Mouse (Mus musculus): ENCODE measurements around the gene Egln3. TPM values are rescaled to one million over a fixed set of nuclear protein-coding genes. Genes with fewer than 3 reads are reported as not detected.

The Egln3 gene
- total RNA-seq, 1 experiment = 3.9 TPM

- Histone ChIP-seq H3K4me1 (ENCODE audit: control insufficient read depth in 2 of 2, insufficient read depth in 2 of 2, low read length in 2 of 2, poor library complexity in 1 of 2) (no peaks in the 10 kb centered on the region), H3K9ac (ENCODE audit: insufficient read depth, low read depth, low read length, poor library complexity, severe bottlenecking) (no peak overlapping the region), H3K9me3 (ENCODE audit: control insufficient read depth, insufficient read depth, low read depth, low read length) (no peaks in the 10 kb centered on the region), H3K36me3 (ENCODE audit: control insufficient read depth, insufficient read depth, low read length, poor library complexity, severe bottlenecking) (no peaks in the 10 kb centered on the region), H3K4me3 (ENCODE audit: insufficient read depth in 1 of 2, low read depth in 1 of 2, low read length in 2 of 2, poor library complexity in 1 of 2, severe bottlenecking in 1 of 2) (no peak overlapping the region), H3K27ac (ENCODE audit: insufficient read depth, low read depth, low read length, poor library complexity, severe bottlenecking) (no peak overlapping the region)
- no peak for DNase-seq (ENCODE audit: low read depth, low spot score)
- in situ Hi-C loops (cut with MboI; ENCODE audit: low sequenced_read_pairs in 2 of 2, unreplicated experiment in 2 of 2) = no loop called here
- TF ChIP-seq HCFC1 (IDR thresholded peaks at IDR 0.05; ENCODE audit: borderline replicate concordance, insufficient read depth, low read length) (no peak), ZNF384 (IDR thresholded peaks at IDR 0.05; ENCODE audit: low read depth, low read length) (no peak)
Measured at GRCm38 (mm10) chr12:54205195-54205594, 1.5 kb upstream of the Egln3 start.

GRCm38 (mm10) chr12:54202765-54203655 is 650 bp downstream of the Egln3 start:
- peaks cover 0 to 6% of the 10 kb centered on the region in 2 experiments; a peak in 1 of 4 replicates for H3K4me1 ChIP-seq (ENCODE audit: control insufficient read depth in 2 of 2, insufficient read depth in 2 of 2, low read length in 2 of 2, poor library complexity in 1 of 2)
- TF ChIP-seq ZNF384 (IDR thresholded peaks at IDR 0.05; ENCODE audit: low read depth, low read length) (no peak), MAFK (IDR thresholded peaks at IDR 0.05; ENCODE audit: insufficient read depth, low read depth, low read length) (no peak), HCFC1 (IDR thresholded peaks at IDR 0.05; ENCODE audit: borderline replicate concordance, insufficient read depth, low read length) (no peak), ZC3H11A (IDR thresholded peaks at IDR 0.05; ENCODE audit: borderline replicate concordance, low read depth, low read length) (no peak), CHD2 (IDR thresholded peaks at IDR 0.05; ENCODE audit: low read depth, low read length) (no peak)
- in situ Hi-C loops (cut with MboI; ENCODE audit: low sequenced_read_pairs in 2 of 2, unreplicated experiment in 2 of 2) = no loop called here
- no peak overlapping the region for H3K27ac ChIP-seq (ENCODE audit: insufficient read depth, low read depth, low read length, poor library complexity, severe bottlenecking)
- peak overlapping the region; percentile 71 for H3K9ac ChIP-seq (ENCODE audit: insufficient read depth, low read depth, low read length, poor library complexity, severe bottlenecking)
- no peaks in the 10 kb centered on the region for H3K9me3 ChIP-seq (ENCODE audit: control insufficient read depth, insufficient read depth, low read depth, low read length)
- no peaks in the 10 kb centered on the region for H3K36me3 ChIP-seq (ENCODE audit: control insufficient read depth, insufficient read depth, low read length, poor library complexity, severe bottlenecking)
- DNase-seq (ENCODE audit: low read depth, low spot score) = no peak
- H3K4me3 ChIP-seq (ENCODE audit: insufficient read depth in 1 of 2, low read depth in 1 of 2, low read length in 2 of 2, poor library complexity in 1 of 2, severe bottlenecking in 1 of 2) = peak overlapping the region; percentile 73 to 76

GRCm38 (mm10) chr12:54202276-54202675 is 1.4 kb downstream of the Egln3 start:
- Histone ChIP-seq H3K27ac (ENCODE audit: insufficient read depth, low read depth, low read length, poor library complexity, severe bottlenecking) (no peak overlapping the region), H3K9ac (ENCODE audit: insufficient read depth, low read depth, low read length, poor library complexity, severe bottlenecking) (no peak overlapping the region), H3K9me3 (ENCODE audit: control insufficient read depth, insufficient read depth, low read depth, low read length) (no peaks in the 10 kb centered on the region), H3K4me3 (ENCODE audit: insufficient read depth in 1 of 2, low read depth in 1 of 2, low read length in 2 of 2, poor library complexity in 1 of 2, severe bottlenecking in 1 of 2) (peak overlapping the region; percentile 73 to 76; a peak in 3 of 4 replicates), H3K36me3 (ENCODE audit: control insufficient read depth, insufficient read depth, low read length, poor library complexity, severe bottlenecking) (no peaks in the 10 kb centered on the region), H3K4me1 (ENCODE audit: control insufficient read depth in 2 of 2, insufficient read depth in 2 of 2, low read length in 2 of 2, poor library complexity in 1 of 2) (peaks cover 0 to 6% of the 10 kb centered on the region in 2 experiments; a peak in 1 of 4 replicates)
- no peak for TF ChIP-seq CHD2 (IDR thresholded peaks at IDR 0.05; ENCODE audit: low read depth, low read length)
- no peak for TF ChIP-seq MAFK (IDR thresholded peaks at IDR 0.05; ENCODE audit: insufficient read depth, low read depth, low read length)
- no peak for TF ChIP-seq ZNF384 (IDR thresholded peaks at IDR 0.05; ENCODE audit: low read depth, low read length)
- TF ChIP-seq HCFC1 (IDR thresholded peaks at IDR 0.05; ENCODE audit: borderline replicate concordance, insufficient read depth, low read length) = no peak
- no peak for TF ChIP-seq ZC3H11A (IDR thresholded peaks at IDR 0.05; ENCODE audit: borderline replicate concordance, low read depth, low read length)
- in situ Hi-C loops (cut with MboI; ENCODE audit: low sequenced_read_pairs in 2 of 2, unreplicated experiment in 2 of 2) = no loop called here
- no peak for DNase-seq (ENCODE audit: low read depth, low spot score)

- TF ChIP-seq ZC3H11A (IDR thresholded peaks at IDR 0.05; ENCODE audit: borderline replicate concordance, low read depth, low read length) (no peak), MAFK (IDR thresholded peaks at IDR 0.05; ENCODE audit: insufficient read depth, low read depth, low read length) (no peak), ZNF384 (IDR thresholded peaks at IDR 0.05; ENCODE audit: low read depth, low read length) (no peak), CHD2 (IDR thresholded peaks at IDR 0.05; ENCODE audit: low read depth, low read length) (no peak), HCFC1 (IDR thresholded peaks at IDR 0.05; ENCODE audit: borderline replicate concordance, insufficient read depth, low read length) (no peak)
- Histone ChIP-seq H3K9ac (ENCODE audit: insufficient read depth, low read depth, low read length, poor library complexity, severe bottlenecking) (no peak overlapping the region), H3K36me3 (ENCODE audit: control insufficient read depth, insufficient read depth, low read length, poor library complexity, severe bottlenecking) (no peaks in the 10 kb centered on the region), H3K4me3 (ENCODE audit: insufficient read depth in 1 of 2, low read depth in 1 of 2, low read length in 2 of 2, poor library complexity in 1 of 2, severe bottlenecking in 1 of 2) (no peak overlapping the region), H3K4me1 (ENCODE audit: control insufficient read depth in 2 of 2, insufficient read depth in 2 of 2, low read length in 2 of 2, poor library complexity in 1 of 2) (peaks cover 0 to 6% of the 10 kb centered on the region in 2 experiments; a peak in 1 of 4 replicates), H3K27ac (ENCODE audit: insufficient read depth, low read depth, low read length, poor library complexity, severe bottlenecking) (no peak overlapping the region), H3K9me3 (ENCODE audit: control insufficient read depth, insufficient read depth, low read depth, low read length) (no peaks in the 10 kb centered on the region)
- no peak for DNase-seq (ENCODE audit: low read depth, low spot score)
- in situ Hi-C loops (cut with MboI; ENCODE audit: low sequenced_read_pairs in 2 of 2, unreplicated experiment in 2 of 2) = no loop called here
Measured at GRCm38 (mm10) chr12:54200856-54201255, 2.8 kb downstream of the Egln3 start.
